Mouse (Mus musculus) midbrain, embryonic 13.5 days (tissue): ENCODE results near the gene Optc. TPM values are rescaled to one million over a fixed set of nuclear protein-coding genes. Genes with fewer than 3 reads are reported as not detected.

Source experiments
- ATAC-seq: fragments of 200-750 bp; cut with Nextera tagmentation; 2 replicates; pipeline ENCODE4 v1.8.0; 2017; ENCODE audit warnings: mild to moderate bottlenecking, moderate TSS enrichment, moderate library complexity
- H3K27ac ChIP-seq: fragments of 300-500 bp; sonication (generic); 2 replicates; pipeline ENCODE4 v1.5.1; 2015; ENCODE audit warnings: inconsistent platforms, mild to moderate bottlenecking, moderate library complexity
- H3K27me3 ChIP-seq: fragments of 300-500 bp; sonication (generic); 2 replicates; pipeline ENCODE4 v1.6.1; 2015; ENCODE audit warnings: mild to moderate bottlenecking, inconsistent platforms
- H3K36me3 ChIP-seq: fragments of 300-500 bp; sonication (generic); 2 replicates; pipeline ENCODE4 v1.6.1; 2015; ENCODE audit warnings: mild to moderate bottlenecking, inconsistent platforms
- H3K4me1 ChIP-seq: fragments of 300-500 bp; sonication (generic); replicated peaks from 2 replicates; pipeline ENCODE4 v1.6.1; 2015; ENCODE audit warnings: inconsistent platforms
- H3K4me2 ChIP-seq: fragments of 300-500 bp; sonication (generic); replicated peaks from 2 replicates; pipeline ENCODE4 v1.6.1; 2015; ENCODE audit warnings: moderate library complexity, mild to moderate bottlenecking, inconsistent platforms
- H3K4me3 ChIP-seq: fragments of 300-500 bp; sonication (generic); replicated peaks from 2 replicates; pipeline ENCODE4 v1.5.1; 2015; ENCODE audit warnings: mild to moderate bottlenecking, inconsistent platforms
- H3K9ac ChIP-seq: fragments of 300-500 bp; sonication (generic); replicated peaks from 2 replicates; pipeline ENCODE4 v1.6.1; 2015; ENCODE audit warnings: mild to moderate bottlenecking, inconsistent platforms
- H3K9me3 ChIP-seq: fragments of 300-500 bp; sonication (generic); 2 replicates; pipeline ENCODE4 v1.6.1; 2016; ENCODE audit warnings: mild to moderate bottlenecking, inconsistent platforms
- WGBS: fragments of 180-500 bp; shearing (Covaris S2); methylation state at CpG from one replicate; pipeline ENCODE4 v1.1.7; 2015; 5-methylcytosine and 5-hydroxymethylcytosine counted together
- polyA plus RNA-seq: library from polyadenylated mRNA; unstranded; fragments of >200 nt; fragmentation: Nextera tagmentation; extraction: Ambion mirVana; gene quantifications from 2 replicates; pipeline ENCODE4 v1.2.1, GENCODE M21; 2015

Gene Optc
- polyA plus RNA-seq, 1 experiment from 2014 or later, result 4.9 TPM

- peaks cover 13% of the 10 kb centered on the region; the same call in 1 of the 2 replicates for H3K27me3 ChIP-seq
- no peak overlapping the region; the same call in 1 of the 2 replicates for H3K9ac ChIP-seq
- no peaks in the 10 kb centered on the region for H3K9me3 ChIP-seq
- peak overlapping the region; percentile 41 for H3K4me2 ChIP-seq
- H3K27ac ChIP-seq, result no peak overlapping the region
- H3K4me3 ChIP-seq, result 0 out of 2 replicates have a peak overlapping the region, but pooled peaks have one; percentile 8
- peak; percentile 35 for ATAC-seq
- 12% methylated on average over 20 of the region's 20 CpGs for WGBS
- H3K36me3 ChIP-seq, result no peaks in the 10 kb centered on the region
- peaks cover 69% of the 10 kb centered on the region for H3K4me1 ChIP-seq
Observed at GRCm38 (mm10) chr1:133889949-133890598, 17.7 kb downstream of the Optc start.

DNA sequence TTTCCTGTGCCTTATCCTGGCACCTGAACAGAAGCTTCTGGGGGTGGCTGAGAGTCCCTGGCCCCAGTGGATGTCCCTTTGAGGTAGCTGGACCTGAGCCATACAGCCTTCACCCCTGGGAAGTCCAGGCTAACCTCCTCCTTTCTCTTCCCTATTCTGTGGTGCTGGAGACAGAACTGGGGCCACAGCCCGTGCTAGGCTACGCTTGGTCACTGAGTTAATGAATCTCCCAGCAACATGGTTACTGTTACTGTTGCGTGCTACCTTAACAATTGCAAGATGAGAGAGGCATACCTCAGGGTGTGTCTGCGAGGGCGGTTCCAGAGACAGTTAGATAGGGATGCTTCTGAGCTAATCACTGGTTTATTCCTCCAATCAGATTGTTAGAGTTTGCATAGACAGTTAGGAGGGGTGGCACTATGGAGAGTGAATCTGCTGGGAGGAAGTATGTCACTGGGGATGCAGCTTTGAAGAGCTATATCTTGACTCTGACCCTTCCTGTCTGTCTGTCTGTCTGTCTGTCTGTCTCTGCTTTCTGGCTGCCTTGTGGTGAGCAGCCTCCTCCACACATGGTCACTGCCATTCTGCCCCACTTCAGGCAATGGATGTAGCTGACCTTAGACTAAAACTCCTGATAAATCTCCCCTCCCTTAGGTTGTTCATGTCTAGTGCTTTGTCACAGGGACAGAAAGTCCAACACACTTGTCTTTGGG lies 20.1 kb downstream of the Optc start:
- Histone ChIP-seq H3K4me2 (no peak overlapping the region), H3K36me3 (no peaks in the 10 kb centered on the region), H3K9me3 (no peaks in the 10 kb centered on the region), H3K27me3 (peaks cover 13% of the 10 kb centered on the region; the same call in 1 of the 2 replicates), H3K27ac (0 out of 2 replicates have a peak overlapping the region, but pooled peaks have one; percentile 44), H3K4me3 (no peak overlapping the region), H3K4me1 (peaks cover 67% of the 10 kb centered on the region), H3K9ac (no peak overlapping the region)
- 70% methylated on average over 5 of the region's 5 CpGs for WGBS
- no peak for ATAC-seq

GRCm38 (mm10) chr1:133887044-133887443 lies 20.8 kb downstream of the Optc start:
- peak overlapping the region; percentile 44; the same call in 1 of the 2 replicates for H3K27ac ChIP-seq
- H3K4me3 ChIP-seq, result no peak overlapping the region; the same call in 1 of the 2 replicates
- 2% methylated on average over 8 of the region's 8 CpGs for WGBS
- H3K4me1 ChIP-seq, result peaks cover 72% of the 10 kb centered on the region
- H3K27me3 ChIP-seq, result peaks cover 13% of the 10 kb centered on the region; the same call in 1 of the 2 replicates
- no peak overlapping the region; the same call in 1 of the 2 replicates for H3K9ac ChIP-seq
- no peaks in the 10 kb centered on the region for H3K36me3 ChIP-seq
- peak; percentile 38; the same call in 1 of the 2 replicates for ATAC-seq
- H3K4me2 ChIP-seq, result peak overlapping the region; percentile 38
- no peaks in the 10 kb centered on the region for H3K9me3 ChIP-seq

- Histone ChIP-seq H3K27ac (0 out of 2 replicates have a peak overlapping the region, but pooled peaks have one; percentile 44), H3K36me3 (no peaks in the 10 kb centered on the region), H3K4me3 (no peak overlapping the region; the same call in 1 of the 2 replicates), H3K4me2 (peak overlapping the region; percentile 38), H3K27me3 (peaks cover 13% of the 10 kb centered on the region; the same call in 1 of the 2 replicates), H3K9me3 (no peaks in the 10 kb centered on the region), H3K4me1 (peaks cover 73% of the 10 kb centered on the region), H3K9ac (0 out of 2 replicates have a peak overlapping the region, but pooled peaks have one; percentile 10)
- 0 out of 2 replicates have a peak, but pooled peaks have one; percentile 4 for ATAC-seq
- 16% methylated on average over 6 of the region's 6 CpGs for WGBS
Observed at GRCm38 (mm10) chr1:133886431-133886830, 21.4 kb downstream of the Optc start.

DNA sequence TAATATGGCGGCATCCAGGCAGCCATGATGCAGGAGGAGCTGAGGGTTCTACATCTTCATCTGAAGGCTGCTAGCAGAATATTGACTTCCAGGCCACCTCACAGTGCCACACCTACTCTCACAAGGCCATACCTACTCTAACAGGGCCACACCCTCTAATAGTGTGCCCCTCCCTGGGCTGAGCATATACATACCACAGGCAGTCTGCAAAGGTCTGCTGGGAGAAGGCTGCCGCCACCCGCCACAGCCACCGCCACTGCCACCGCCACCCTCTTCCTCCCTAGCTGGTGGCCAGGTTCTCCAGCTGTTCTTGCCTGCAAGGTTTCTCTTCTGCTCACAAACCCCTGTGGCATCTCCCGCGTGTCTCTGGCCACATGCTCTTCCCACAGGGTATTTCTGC lies 22.0 kb downstream of the Optc start:
- Histone ChIP-seq H3K4me1 (peaks cover 68% of the 10 kb centered on the region), H3K36me3 (no peaks in the 10 kb centered on the region), H3K27me3 (peaks cover 13% of the 10 kb centered on the region; the same call in 1 of the 2 replicates), H3K9me3 (no peaks in the 10 kb centered on the region), H3K27ac (no peak overlapping the region), H3K9ac (no peak overlapping the region), H3K4me3 (no peak overlapping the region), H3K4me2 (no peak overlapping the region)
- WGBS, result 90% methylated on average over 7 of the region's 7 CpGs
- no peak for ATAC-seq

- no peaks in the 10 kb centered on the region for H3K9me3 ChIP-seq
- no peak overlapping the region for H3K4me2 ChIP-seq
- H3K4me3 ChIP-seq, result no peak overlapping the region
- no peak for ATAC-seq
- 72% methylated on average over 9 of the region's 9 CpGs for WGBS
- peaks cover 57% of the 10 kb centered on the region for H3K4me1 ChIP-seq
- no peak overlapping the region for H3K9ac ChIP-seq
- H3K27ac ChIP-seq, result no peak overlapping the region
- H3K36me3 ChIP-seq, result no peaks in the 10 kb centered on the region
- H3K27me3 ChIP-seq, result peaks cover 13% of the 10 kb centered on the region; the same call in 1 of the 2 replicates
Observed at GRCm38 (mm10) chr1:133884746-133885145, 23.1 kb downstream of the Optc start.

- ATAC-seq, result no peak
- Histone ChIP-seq H3K27me3 (peaks cover 13% of the 10 kb centered on the region; the same call in 1 of the 2 replicates), H3K9ac (no peak overlapping the region), H3K4me1 (peaks cover 51% of the 10 kb centered on the region), H3K4me3 (no peak overlapping the region), H3K4me2 (no peak overlapping the region), H3K9me3 (no peaks in the 10 kb centered on the region), H3K36me3 (no peaks in the 10 kb centered on the region), H3K27ac (no peak overlapping the region)
- 82% methylated on average over 6 of the region's 6 CpGs for WGBS
Observed at GRCm38 (mm10) chr1:133884090-133884489, 23.7 kb downstream of the Optc start.

DNA sequence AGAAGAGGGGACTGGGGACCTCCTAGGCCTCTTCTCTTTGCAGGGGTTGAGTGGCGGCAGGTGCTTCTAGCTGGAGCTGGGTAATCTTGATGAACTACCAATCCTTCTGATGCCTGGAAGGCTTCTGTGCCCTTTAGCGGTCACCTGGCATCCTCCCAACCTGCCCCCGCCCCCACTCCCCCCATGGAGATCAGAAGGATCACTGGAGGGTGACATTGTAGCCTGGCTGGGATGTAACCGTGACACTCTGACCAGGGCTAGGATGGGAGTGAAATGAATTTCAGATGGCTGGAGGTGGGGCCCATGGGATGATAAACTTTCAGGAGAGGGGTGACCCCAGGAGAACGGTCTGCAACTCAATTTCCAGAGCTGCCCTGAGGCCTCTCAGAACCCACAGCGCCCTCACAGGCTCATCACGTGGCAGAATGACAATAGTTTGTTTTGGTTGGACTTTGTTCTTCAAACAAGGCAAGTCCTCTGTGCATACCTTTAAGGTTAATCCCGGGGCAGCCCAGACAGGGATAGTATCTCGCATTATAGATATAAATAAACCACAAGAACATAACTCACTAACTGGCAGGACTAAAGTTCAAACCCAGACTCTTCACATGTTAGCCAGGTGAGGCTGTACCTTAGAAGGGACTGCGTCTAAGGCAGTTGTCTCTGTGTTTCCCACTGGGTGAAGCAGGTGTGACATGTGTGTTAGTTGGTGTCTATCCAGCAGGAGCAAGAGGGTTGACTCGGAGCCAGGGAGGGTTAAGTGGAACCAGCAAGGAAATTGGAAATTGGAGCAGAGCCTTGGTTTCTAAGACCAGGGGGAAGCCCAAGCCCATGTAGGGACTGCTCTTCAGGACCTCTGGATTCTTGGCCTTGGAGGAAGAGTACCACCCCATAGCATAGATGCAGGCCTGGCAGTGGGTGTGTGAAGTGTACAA lies 25.2 kb downstream of the Optc start:
- no peak overlapping the region for H3K9ac ChIP-seq
- H3K27me3 ChIP-seq, result 0 out of 2 replicates have a peak, but pooled peaks cover 5% of the 10 kb centered on the region
- H3K27ac ChIP-seq, result peak overlapping the region; percentile 8; the same call in 1 of the 2 replicates
- H3K36me3 ChIP-seq, result no peaks in the 10 kb centered on the region
- no peaks in the 10 kb centered on the region for H3K9me3 ChIP-seq
- peaks cover 35% of the 10 kb centered on the region for H3K4me1 ChIP-seq
- no peak overlapping the region for H3K4me3 ChIP-seq
- WGBS, result 59% methylated on average over 11 of the region's 11 CpGs
- no peak for ATAC-seq
- no peak overlapping the region for H3K4me2 ChIP-seq

DNA sequence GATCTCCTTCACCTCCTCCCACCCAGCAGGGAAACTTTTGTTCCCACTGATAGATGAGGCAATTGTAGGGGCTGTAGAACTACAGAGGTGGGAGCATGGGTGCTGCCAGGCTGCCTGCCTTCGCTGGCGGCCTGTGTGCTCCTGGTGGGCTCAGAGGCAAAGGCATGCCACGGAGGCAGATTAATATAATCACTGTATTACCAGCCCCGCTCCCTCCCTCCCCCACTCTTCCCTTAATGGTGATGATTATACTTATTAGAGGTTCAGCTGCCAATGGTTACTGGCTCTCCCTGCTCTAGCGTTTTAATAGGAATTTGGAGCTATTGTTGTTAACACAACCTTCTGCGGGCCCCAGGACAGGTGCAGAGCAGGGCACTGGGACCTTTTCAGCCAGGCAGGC lies 26.0 kb downstream of the Optc start:
- no peaks in the 10 kb centered on the region for H3K36me3 ChIP-seq
- H3K27ac ChIP-seq, result peak overlapping the region; percentile 8; the same call in 1 of the 2 replicates
- H3K4me2 ChIP-seq, result no peak overlapping the region
- no peak for ATAC-seq
- H3K9me3 ChIP-seq, result no peaks in the 10 kb centered on the region
- 0 out of 2 replicates have a peak, but pooled peaks cover 5% of the 10 kb centered on the region for H3K27me3 ChIP-seq
- 42% methylated on average over 6 of the region's 6 CpGs for WGBS
- no peak overlapping the region for H3K9ac ChIP-seq
- no peak overlapping the region for H3K4me3 ChIP-seq
- peaks cover 28% of the 10 kb centered on the region for H3K4me1 ChIP-seq

DNA sequence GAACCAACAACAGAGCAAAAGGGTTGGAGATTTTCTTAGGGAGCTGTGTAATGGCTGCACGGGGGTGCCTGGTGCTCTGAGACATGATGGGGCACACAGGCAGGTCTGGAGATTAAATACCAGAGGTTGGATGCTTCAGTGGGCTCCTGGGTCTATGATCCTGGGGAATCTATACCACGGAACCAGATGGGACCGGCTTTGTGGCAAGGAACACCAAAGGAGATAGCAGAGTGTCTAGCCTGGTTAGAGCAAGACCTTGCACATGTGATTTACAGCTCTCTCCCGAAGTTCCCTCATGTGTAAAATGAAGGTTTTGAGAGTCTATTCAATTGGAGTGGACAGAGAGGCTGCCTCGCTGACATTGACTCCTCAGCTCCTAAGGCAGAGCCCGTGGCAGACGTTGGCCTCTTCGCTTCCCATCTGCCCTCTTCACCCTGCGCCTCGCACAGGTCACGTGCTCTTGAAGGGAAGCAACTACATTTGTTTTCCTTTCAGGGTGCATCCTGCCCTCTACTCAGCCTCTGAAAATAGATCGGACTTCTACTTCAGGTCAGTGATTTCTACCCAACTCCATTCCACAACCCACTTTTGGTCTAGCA lies 28.9 kb downstream of the Optc start:
- WGBS, result 75% methylated on average over 12 of the region's 12 CpGs

DNA sequence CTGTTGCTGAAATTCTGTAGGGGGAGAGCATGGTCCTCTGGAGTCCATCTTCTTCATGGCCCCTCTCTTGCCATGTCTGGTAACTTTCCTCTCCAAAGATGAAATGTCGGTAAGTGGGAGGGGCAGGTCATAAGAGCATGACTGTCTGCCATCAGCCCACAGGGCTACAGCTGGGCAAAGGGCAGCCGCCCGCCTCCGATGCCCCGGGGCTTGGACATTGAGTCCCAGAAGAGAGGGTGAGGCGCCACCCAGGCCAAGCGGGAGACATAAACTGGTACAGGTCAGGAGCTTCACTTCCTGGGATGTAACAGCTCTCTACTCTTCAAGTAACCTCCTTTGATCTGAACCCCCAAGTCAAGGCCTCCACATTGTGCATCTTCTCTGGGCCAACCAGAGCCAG lies 30.9 kb downstream of the Optc start:
- Histone ChIP-seq H3K9me3 (no peaks in the 10 kb centered on the region), H3K4me2 (no peak overlapping the region), H3K27ac (no peak overlapping the region), H3K4me1 (peaks cover 5% of the 10 kb centered on the region), H3K4me3 (no peak overlapping the region), H3K9ac (no peak overlapping the region), H3K27me3 (no peaks in the 10 kb centered on the region), H3K36me3 (no peaks in the 10 kb centered on the region)
- ATAC-seq, result no peak
- WGBS, result 87% methylated on average over 7 of the region's 7 CpGs

More for the DNA sequence above, 28.9 kb downstream of the Optc start:
- no peaks in the 10 kb centered on the region for H3K36me3 ChIP-seq
- H3K27me3 ChIP-seq, result no peaks in the 10 kb centered on the region
- no peak overlapping the region for H3K4me2 ChIP-seq
- no peak overlapping the region for H3K4me3 ChIP-seq
- peaks cover 11% of the 10 kb centered on the region for H3K4me1 ChIP-seq
- no peak for ATAC-seq
- H3K9me3 ChIP-seq, result no peaks in the 10 kb centered on the region
- H3K27ac ChIP-seq, result no peak overlapping the region
- no peak overlapping the region for H3K9ac ChIP-seq
